Mouse (Mus musculus) intestine, embryonic 16.5 days (tissue): ENCODE data around the gene Abcc2. TPM values are rescaled to one million over a fixed set of nuclear protein-coding genes. Genes with fewer than 3 reads are reported as not detected.

Source experiments
- ATAC-seq: fragments of 200-750 bp; cut with Nextera tagmentation; 2 replicates; pipeline ENCODE4 v1.8.0; 2017; ENCODE audit warnings: moderate TSS enrichment, moderate library complexity
- H3K27ac ChIP-seq: fragments of 300-500 bp; sonication (generic); 2 replicates; pipeline ENCODE4 v1.5.1; 2014; ENCODE audit warnings: mild to moderate bottlenecking, low read length
- H3K27me3 ChIP-seq: fragments of 300-500 bp; sonication (generic); replicated peaks from 2 replicates; pipeline ENCODE4 v1.6.1; 2014; ENCODE audit warnings: low read length, control low read depth, mixed read lengths; ENCODE audit not compliant: control insufficient read depth, insufficient read depth
- H3K36me3 ChIP-seq: fragments of 300-500 bp; sonication (generic); 2 replicates; pipeline ENCODE4 v1.6.1; 2014; ENCODE audit warnings: low read length, control low read depth; ENCODE audit not compliant: control insufficient read depth, insufficient read depth
- H3K4me1 ChIP-seq: fragments of 300-500 bp; sonication (generic); 2 replicates; pipeline ENCODE4 v1.6.1; 2014; ENCODE audit warnings: low read length, control low read depth, mixed read lengths; ENCODE audit not compliant: control insufficient read depth, insufficient read depth
- H3K4me2 ChIP-seq: fragments of 300-500 bp; sonication (generic); 2 replicates; pipeline ENCODE4 v1.6.1; 2014; ENCODE audit warnings: low read depth, low read length, control low read depth
- H3K4me3 ChIP-seq: fragments of 300-500 bp; sonication (generic); 2 replicates; pipeline ENCODE4 v1.5.1; 2014; ENCODE audit warnings: mild to moderate bottlenecking, low read length
- H3K9ac ChIP-seq: fragments of 300-500 bp; sonication (generic); 2 replicates; pipeline ENCODE4 v1.6.1; 2014; ENCODE audit warnings: low read depth, low read length
- H3K9me3 ChIP-seq: fragments of 300-500 bp; sonication (generic); 2 replicates; pipeline ENCODE4 v1.6.1; 2016; ENCODE audit warnings: low read length, control low read depth; ENCODE audit not compliant: control insufficient read depth
- WGBS: fragments of 180-500 bp; shearing (Covaris S2); extraction: QIAGEN DNeasy Blood & Tissue Kit; methylation state at CpG from one replicate; pipeline ENCODE4 v1.1.7; 2014; 5-methylcytosine and 5-hydroxymethylcytosine counted together
- polyA plus RNA-seq: library from polyadenylated mRNA; unstranded; fragments of >200 nt; fragmentation: Nextera tagmentation; extraction: Ambion mirVana; gene quantifications from 2 replicates; pipeline ENCODE4 v1.2.1, GENCODE M21; 2015

Abcc2 gene
- 24.1 and 31.4 TPM in 2 replicates for polyA plus RNA-seq

DNA sequence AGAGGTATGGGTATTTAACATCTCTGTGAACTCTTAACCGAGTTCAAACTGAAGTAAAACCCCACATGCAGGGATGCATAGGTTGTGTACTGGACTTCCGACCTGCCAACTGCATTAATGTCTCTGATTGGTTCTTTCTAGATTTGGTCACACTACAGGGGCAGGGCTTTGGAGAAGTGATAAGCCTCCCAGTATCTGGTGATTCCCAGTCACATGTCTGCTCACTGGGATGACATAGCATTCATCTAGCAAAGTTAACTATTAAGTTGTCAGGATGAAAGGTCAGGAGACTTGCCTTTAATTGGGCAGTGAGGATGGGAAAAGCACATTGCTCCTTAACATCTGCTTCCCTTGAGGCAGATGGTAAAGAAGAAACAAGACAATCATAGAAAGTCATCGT lies at the start of gene Abcc2:
Gene Abcc2, plus strand, starts transcription at position 213 of the 400 bp plus-strand sequence.
- peak within 1 kb of the TSS; percentile 37; the same call in 1 of the 2 replicates for H3K9ac ChIP-seq
- peak within 1 kb of the TSS; percentile 33 for H3K4me3 ChIP-seq
- 60% methylated on average over 3 of the region's 3 CpGs for WGBS
- no peaks in the 10 kb centered on the region for H3K36me3 ChIP-seq
- H3K4me2 ChIP-seq: 0 out of 2 replicates have a peak within 1 kb of the TSS, but pooled peaks have one; percentile 9
- ATAC-seq: peak; percentile 93
- H3K27me3 ChIP-seq: no peaks in the 10 kb centered on the region
- H3K4me1 ChIP-seq: no peaks in the 10 kb centered on the region
- H3K9me3 ChIP-seq: no peaks in the 10 kb centered on the region
- H3K27ac ChIP-seq: peak within 1 kb of the TSS; percentile 34; the same call in 1 of the 2 replicates

- no peaks in the 10 kb centered on the region for H3K4me1 ChIP-seq
- H3K27ac ChIP-seq: no peak overlapping the region
- ATAC-seq: no peak
- no peak overlapping the region for H3K4me3 ChIP-seq
- WGBS: 98% methylated on average over 10 of the region's 10 CpGs
- H3K9ac ChIP-seq: no peak overlapping the region
- peaks cover 32% of the 10 kb centered on the region for H3K36me3 ChIP-seq
- no peaks in the 10 kb centered on the region for H3K9me3 ChIP-seq
- H3K4me2 ChIP-seq: no peak overlapping the region
- H3K27me3 ChIP-seq: no peaks in the 10 kb centered on the region
Measured at GRCm38 (mm10) chr19:43738409-43738808, 43.6 kb upstream of the Abcc2 start.

DNA sequence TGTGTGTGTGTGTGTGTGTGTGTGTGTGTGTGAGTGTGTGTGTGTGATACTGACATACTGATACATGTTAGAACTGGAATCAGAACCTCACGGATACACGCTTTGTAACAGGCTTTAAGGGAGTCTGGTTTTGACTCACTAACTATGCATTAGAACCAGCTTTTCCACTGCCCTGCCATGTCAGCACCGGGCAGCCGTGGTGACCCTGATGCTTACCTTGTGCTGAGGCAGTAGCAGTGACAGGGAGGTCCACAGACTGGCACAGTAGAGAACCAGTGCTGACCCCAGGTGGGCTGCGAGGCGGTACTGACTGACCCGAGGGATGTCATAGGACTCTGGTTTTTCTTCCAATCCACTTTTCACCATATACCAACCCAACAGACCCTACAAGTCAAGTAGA lies 38.6 kb upstream of the Abcc2 start:
- no peak for ATAC-seq
- Histone ChIP-seq H3K4me3 (no peak overlapping the region), H3K9ac (no peak overlapping the region), H3K9me3 (no peaks in the 10 kb centered on the region), H3K27me3 (no peaks in the 10 kb centered on the region), H3K27ac (no peak overlapping the region), H3K4me1 (no peaks in the 10 kb centered on the region), H3K4me2 (no peak overlapping the region), H3K36me3 (peaks cover 23% of the 10 kb centered on the region; the same call in 1 of the 2 replicates)
- WGBS: 97% methylated on average over 7 of the region's 7 CpGs

GRCm38 (mm10) chr19:43745740-43746139 lies 36.3 kb upstream of the Abcc2 start:
- ATAC-seq: no peak

GRCm38 (mm10) chr19:43747877-43748276 lies 34.1 kb upstream of the Abcc2 start:
- Histone ChIP-seq H3K9me3 (no peaks in the 10 kb centered on the region), H3K4me1 (no peaks in the 10 kb centered on the region), H3K4me3 (no peak overlapping the region), H3K9ac (no peak overlapping the region), H3K36me3 (peaks cover 10% of the 10 kb centered on the region; the same call in 1 of the 2 replicates), H3K4me2 (no peak overlapping the region), H3K27me3 (no peaks in the 10 kb centered on the region), H3K27ac (no peak overlapping the region)
- ATAC-seq: no peak
- 85% methylated on average over 4 of the region's 4 CpGs for WGBS

More at GRCm38 (mm10) chr19:43745740-43746139, 36.3 kb upstream of the Abcc2 start:
- H3K4me3 ChIP-seq: no peak overlapping the region
- no peak overlapping the region for H3K27ac ChIP-seq
- WGBS: 92% methylated on average over 3 of the region's 3 CpGs
- H3K36me3 ChIP-seq: peaks cover 16% of the 10 kb centered on the region; the same call in 1 of the 2 replicates
- no peaks in the 10 kb centered on the region for H3K4me1 ChIP-seq
- no peak overlapping the region for H3K9ac ChIP-seq
- no peaks in the 10 kb centered on the region for H3K9me3 ChIP-seq
- no peaks in the 10 kb centered on the region for H3K27me3 ChIP-seq
- no peak overlapping the region for H3K4me2 ChIP-seq

GRCm38 (mm10) chr19:43750008-43750407 lies 32.0 kb upstream of the Abcc2 start:
- H3K36me3 ChIP-seq: peaks cover 10% of the 10 kb centered on the region; the same call in 1 of the 2 replicates
- no peak overlapping the region for H3K4me2 ChIP-seq
- H3K27ac ChIP-seq: no peak overlapping the region
- no peaks in the 10 kb centered on the region for H3K9me3 ChIP-seq
- no peaks in the 10 kb centered on the region for H3K27me3 ChIP-seq
- no peak for ATAC-seq
- WGBS: 88% methylated on average over 2 of the region's 2 CpGs
- H3K9ac ChIP-seq: no peak overlapping the region
- no peak overlapping the region for H3K4me3 ChIP-seq
- H3K4me1 ChIP-seq: 0 out of 2 replicates have a peak, but pooled peaks cover 3% of the 10 kb centered on the region

GRCm38 (mm10) chr19:43752489-43753225 lies 29.3 kb upstream of the Abcc2 start, which contains the start of the genes Cutc and Cox15:
Cutc (plus strand) TSS chr19:43752996.
Cox15 (minus strand) TSS chr19:43753000.
- peak; percentile 91 for ATAC-seq
- H3K9me3 ChIP-seq: no peaks in the 10 kb centered on the region

DNA sequence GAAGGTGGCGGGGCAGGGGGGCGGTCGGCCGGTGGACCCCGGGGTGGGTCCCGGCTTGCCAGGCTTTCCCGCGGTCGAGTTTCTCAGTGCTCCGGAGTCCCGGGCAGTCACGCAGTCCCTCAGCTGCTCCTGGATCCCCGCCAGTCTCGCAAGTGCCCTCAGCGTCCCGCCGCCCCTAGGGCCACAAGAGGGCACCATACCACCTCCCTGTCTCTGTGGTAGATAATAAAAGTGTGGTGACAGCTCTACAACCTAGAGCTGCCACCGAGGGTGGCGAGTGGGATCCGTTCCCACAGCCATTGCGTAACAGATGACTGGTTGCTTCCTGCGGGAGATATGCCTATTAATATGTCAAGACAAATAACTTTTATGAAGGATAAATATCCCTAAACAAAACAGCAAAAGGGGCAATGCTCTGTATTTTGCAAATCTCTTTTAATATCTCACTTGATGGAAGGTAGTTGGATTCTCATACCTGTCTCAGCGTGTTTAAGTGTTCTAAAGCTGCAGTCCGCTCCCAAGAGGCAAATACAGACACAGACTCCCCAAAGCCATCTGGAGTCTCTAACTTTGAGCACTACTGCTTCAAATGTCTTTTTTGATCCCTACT lies 28.7 kb upstream of the Abcc2 start:
- Histone ChIP-seq H3K27me3 (no peaks in the 10 kb centered on the region), H3K4me3 (peak overlapping the region; percentile 78), H3K9ac (peak overlapping the region; percentile 88), H3K9me3 (no peaks in the 10 kb centered on the region), H3K27ac (peak overlapping the region; percentile 99), H3K4me2 (peak overlapping the region; percentile 66), H3K36me3 (peaks cover 2% of the 10 kb centered on the region; the same call in 1 of the 2 replicates), H3K4me1 (0 out of 2 replicates have a peak, but pooled peaks cover 3% of the 10 kb centered on the region)
- WGBS: under 1% methylated on average over 24 of the region's 24 CpGs
- peak; percentile 93 for ATAC-seq

More at GRCm38 (mm10) chr19:43752489-43753225, 29.3 kb upstream of the Abcc2 start, which contains the start of the genes Cutc and Cox15:
- H3K36me3 ChIP-seq: peaks cover 7% of the 10 kb centered on the region; the same call in 1 of the 2 replicates
- peak within 1 kb of the TSS; percentile 88 for H3K9ac ChIP-seq
- 0 out of 2 replicates have a peak, but pooled peaks cover 3% of the 10 kb centered on the region for H3K4me1 ChIP-seq
- under 1% methylated on average over 62 of the region's 62 CpGs for WGBS
- peak within 1 kb of the TSS; percentile 78 for H3K4me3 ChIP-seq
- H3K27ac ChIP-seq: peak within 1 kb of the TSS; percentile 99
- H3K4me2 ChIP-seq: peak within 1 kb of the TSS; percentile 66
- no peaks in the 10 kb centered on the region for H3K27me3 ChIP-seq

DNA sequence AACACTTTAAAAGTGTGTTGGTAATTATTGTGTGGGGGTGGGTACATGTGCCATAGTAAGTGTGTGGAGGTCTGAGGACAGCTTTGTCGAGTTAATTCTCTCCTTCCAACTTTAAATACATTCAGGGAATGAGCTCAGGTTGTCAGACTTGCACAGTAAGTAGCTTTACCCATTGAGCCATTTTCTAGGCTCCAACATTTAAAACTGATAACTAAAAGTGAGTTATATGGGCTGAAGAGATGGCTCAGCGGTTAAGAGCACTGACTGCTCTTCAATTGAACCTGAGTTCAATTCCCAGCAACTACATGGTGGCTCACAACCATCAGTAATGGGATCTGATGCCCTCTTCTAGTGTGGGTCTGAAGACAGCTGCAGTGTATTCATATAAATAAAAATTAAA lies 27.8 kb upstream of the Abcc2 start:
- H3K4me1 ChIP-seq: 0 out of 2 replicates have a peak, but pooled peaks cover 3% of the 10 kb centered on the region
- H3K9ac ChIP-seq: no peak overlapping the region
- no peaks in the 10 kb centered on the region for H3K9me3 ChIP-seq
- 76% methylated on average over 2 of the region's 2 CpGs for WGBS
- H3K4me3 ChIP-seq: no peak overlapping the region
- no peak overlapping the region for H3K4me2 ChIP-seq
- ATAC-seq: no peak
- no peak overlapping the region for H3K27ac ChIP-seq
- H3K27me3 ChIP-seq: no peaks in the 10 kb centered on the region
- no peaks in the 10 kb centered on the region for H3K36me3 ChIP-seq
